Mouse (Mus musculus) olfactory bulb, adult 2 months (tissue): ENCODE results near the gene Hmgb1.

Experiments
- CTCF ChIP-seq: fragments of 200-500 bp; IDR thresholded peaks from 2 replicates; pipeline ENCODE4 v1.5.1; 2012; ENCODE audit warnings: low read depth, mild to moderate bottlenecking, low read length, moderate library complexity; ENCODE audit not compliant: insufficient read depth
- POLR2A ChIP-seq: fragments of 200-500 bp; IDR thresholded peaks from 2 replicates; pipeline ENCODE4 v1.6.1; 2012; ENCODE audit warnings: mild to moderate bottlenecking, low read depth, low read length, moderate library complexity; ENCODE audit not compliant: insufficient read depth

GRCm38 (mm10) chr5:149112559-149112958 lies 71.7 kb downstream of the Hmgb1 start:
- TF ChIP-seq CTCF: no peak
- no peak for TF ChIP-seq POLR2A
